Mouse (Mus musculus) small intestine, adult 2 months (tissue): ENCODE measurements at regions not wholly inside any gene's neighbourhood (a gene's known extent, or its start where the extent isn't known, plus 50 kb on each side); places are given as distances from the start of the nearest gene placed in this dataset.

Experiments used
- CTCF ChIP-seq: fragments of 200-500 bp; IDR thresholded peaks from 2 replicates; pipeline ENCODE4 v1.5.1; 2012; ENCODE audit warnings: low read depth, mild to moderate bottlenecking, control low read depth, inconsistent platforms, low read length, moderate library complexity, mixed read lengths; ENCODE audit not compliant: insufficient replicate concordance, insufficient read length; ENCODE audit errors: extremely low read depth
- POLR2A ChIP-seq: fragments of 200-500 bp; IDR thresholded peaks from 2 replicates; pipeline ENCODE4 v1.6.1; 2012; ENCODE audit warnings: low read depth, mild to moderate bottlenecking, control low read depth, inconsistent platforms, low read length, moderate library complexity

DNA sequence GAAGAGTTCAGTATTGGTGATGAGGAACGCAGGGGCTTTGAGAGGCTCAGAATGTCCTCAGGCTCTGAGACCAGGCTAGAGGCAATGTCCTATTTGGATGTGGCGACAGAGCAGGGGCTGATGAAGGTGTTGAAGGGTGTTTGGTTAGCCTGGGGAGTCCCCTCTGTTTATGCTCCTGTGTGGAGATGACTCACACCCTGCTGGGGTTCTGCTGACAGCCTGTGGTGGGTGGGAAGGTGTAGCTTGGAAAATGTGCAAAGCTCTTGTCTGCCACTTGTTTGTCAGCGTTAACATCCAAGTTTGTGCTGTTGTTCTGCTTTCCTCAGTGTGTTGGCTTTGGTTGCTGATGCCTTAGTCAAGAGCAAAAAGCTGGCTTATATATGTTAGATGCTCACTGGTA lies 272.4 kb upstream of the Xylt1 start:
- TF ChIP-seq CTCF (no peak), POLR2A (no peak)
